Mouse (Mus musculus) hematopoietic multipotent progenitor cell, adult 10-12 weeks (in vitro differentiated cells): ENCODE data around the gene Ttc7b. TPM values are rescaled to one million over a fixed set of nuclear protein-coding genes. Genes with fewer than 3 reads are reported as not detected.

Experiments
- polyA plus RNA-seq: library from polyadenylated mRNA; stranded (reverse); fragments of >175 nt; gene quantifications from 2 replicates; pipeline ENCODE4 v1.2.3, GENCODE M21; 2012; ENCODE audit warnings: low replicate concordance

Ttc7b gene
- polyA plus RNA-seq, result 24.5 and 45.0 TPM in 2 replicates

DNA sequence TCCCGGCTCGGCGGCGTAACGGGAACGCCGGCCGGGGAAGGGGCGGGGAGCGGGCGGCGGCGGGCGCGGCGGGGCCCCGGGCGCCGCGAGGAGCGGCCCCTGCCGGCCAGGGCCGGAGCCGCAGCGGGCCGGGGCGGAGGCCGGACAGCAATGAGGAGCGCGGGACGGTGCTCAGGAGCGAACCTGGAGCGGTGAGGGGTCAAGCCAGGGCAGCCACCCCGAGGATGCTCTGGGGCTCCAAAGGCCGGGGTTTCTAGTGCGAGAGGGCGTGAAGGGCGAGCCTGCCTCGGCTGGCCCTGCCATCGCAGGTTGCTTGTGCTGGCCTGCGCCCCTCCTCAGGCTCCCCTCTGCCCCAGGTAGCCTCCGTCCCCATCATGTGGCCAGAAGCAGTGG, at the start of gene Ttc7b:
TSS of gene Ttc7b (minus strand) at position 33 of the 393 bp plus-strand sequence.

Other genes starting within 250 kb of the Ttc7b start
- 3.1 and 7.7 TPM in 2 replicates for gene Rps6ka5, start 206.2 kb upstream of the Ttc7b start, polyA plus RNA-seq